Mouse (Mus musculus) ES-CJ7 (cell line): ENCODE measurements around the gene Ctrc.

Experiments
- DNase-seq: peaks from one replicate; pipeline ENCODE4 v3.0.0; 2011; ENCODE audit warnings: low read depth, low spot score

Gene Ctrc

GRCm38 (mm10) chr4:141819316-141819715 is 26.8 kb downstream of the Ctrc start:
- DNase-seq: peak; percentile 67

- DNase-seq: peak; percentile 23
These were observed 27.3 kb downstream of the Ctrc start for GRCm38 (mm10) chr4:141818861-141819260.

GRCm38 (mm10) chr4:141817706-141818105 is 28.5 kb downstream of the Ctrc start:
- DNase-seq: no peak

DNA sequence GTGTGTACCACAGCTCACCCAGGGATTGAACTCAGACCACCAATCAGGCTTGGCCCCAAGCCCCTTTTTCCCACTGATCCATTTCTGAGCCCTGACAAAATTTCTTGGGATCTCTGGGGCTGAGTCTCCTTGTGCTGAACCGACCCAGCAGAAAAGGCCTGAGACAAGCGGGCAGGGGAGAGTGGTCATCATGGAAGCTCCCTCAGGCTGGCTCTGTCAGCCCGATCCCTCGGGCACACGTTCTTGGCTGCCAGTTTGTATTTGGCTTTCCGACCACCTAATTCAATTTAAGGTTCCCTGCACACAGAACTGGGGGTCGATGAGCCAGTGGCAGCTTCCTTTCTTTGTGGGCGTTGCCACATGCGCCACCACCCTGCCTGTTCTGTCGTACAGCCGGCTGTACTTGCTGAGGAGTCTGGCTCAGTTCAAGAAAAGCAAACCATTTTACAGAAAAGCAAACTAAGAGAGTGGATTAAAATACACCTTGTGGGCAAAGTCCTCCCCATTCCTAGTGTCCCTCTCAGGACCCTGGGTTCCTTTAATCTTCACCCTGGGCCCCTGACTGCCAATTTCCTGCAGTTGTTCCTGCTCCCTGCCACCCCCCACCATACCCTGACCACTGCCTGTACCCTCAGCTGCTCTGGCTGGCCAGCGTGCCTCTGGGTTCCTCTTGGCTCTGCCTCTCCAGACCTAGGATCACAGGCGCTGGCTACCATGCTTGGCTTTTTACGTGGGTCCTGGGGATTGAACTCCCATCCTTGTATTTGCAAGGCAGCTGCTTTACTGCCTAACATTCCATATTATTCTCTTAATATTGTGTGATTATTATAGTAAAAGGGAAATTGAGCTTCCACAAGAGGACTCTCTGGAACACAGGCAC is 29.1 kb downstream of the Ctrc start:
- DNase-seq: no peak

GRCm38 (mm10) chr4:141816267-141816666 is 29.9 kb downstream of the Ctrc start:
- DNase-seq: no peak

- no peak for DNase-seq
These were observed 34.8 kb downstream of the Ctrc start for GRCm38 (mm10) chr4:141811375-141811774.

DNA sequence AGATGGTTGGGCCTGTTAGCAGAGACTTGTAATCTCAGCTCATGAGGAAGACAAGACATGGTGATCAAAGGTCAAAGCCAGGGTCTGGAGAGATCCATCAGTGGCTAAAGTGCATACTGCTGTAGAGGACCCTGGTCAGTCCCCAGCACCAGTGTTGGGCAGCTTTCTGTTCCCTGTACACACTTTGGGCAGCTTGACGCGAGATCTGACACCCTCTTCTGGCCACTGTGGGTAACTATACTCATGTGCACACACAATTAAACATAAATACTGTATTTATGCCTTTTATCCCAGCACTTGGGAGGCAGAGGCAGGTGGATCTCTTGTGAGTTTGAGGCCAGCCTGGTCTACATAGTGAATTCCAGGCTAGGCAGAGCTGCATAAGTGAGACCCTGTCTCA is 35.2 kb downstream of the Ctrc start:
- DNase-seq: no peak

- peak; percentile 79 for DNase-seq
These were observed 36.2 kb downstream of the Ctrc start for GRCm38 (mm10) chr4:141809850-141810464.

DNA sequence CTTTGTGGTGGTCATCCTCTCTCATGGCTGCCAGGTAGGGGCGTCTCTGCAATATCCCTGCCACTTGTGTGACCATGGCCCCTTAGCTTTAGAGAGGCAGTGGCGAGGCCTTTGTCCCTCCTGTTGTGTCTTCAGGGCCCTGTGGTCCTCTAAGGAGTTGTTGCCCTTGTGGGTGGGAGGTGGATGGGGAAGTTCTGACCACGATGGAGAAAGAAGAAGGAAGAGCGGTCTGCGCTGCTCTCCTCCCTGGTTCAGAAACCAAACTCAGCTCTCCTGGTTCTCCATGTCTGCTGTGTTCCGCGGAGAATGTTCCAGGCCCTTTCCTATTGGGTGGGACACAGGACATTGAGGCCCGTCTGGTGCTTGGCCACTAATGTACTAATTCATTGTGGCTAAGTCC is 40.3 kb downstream of the Ctrc start:
- DNase-seq: no peak

GRCm38 (mm10) chr4:141804105-141804504 is 42.1 kb downstream of the Ctrc start:
- no peak for DNase-seq

DNA sequence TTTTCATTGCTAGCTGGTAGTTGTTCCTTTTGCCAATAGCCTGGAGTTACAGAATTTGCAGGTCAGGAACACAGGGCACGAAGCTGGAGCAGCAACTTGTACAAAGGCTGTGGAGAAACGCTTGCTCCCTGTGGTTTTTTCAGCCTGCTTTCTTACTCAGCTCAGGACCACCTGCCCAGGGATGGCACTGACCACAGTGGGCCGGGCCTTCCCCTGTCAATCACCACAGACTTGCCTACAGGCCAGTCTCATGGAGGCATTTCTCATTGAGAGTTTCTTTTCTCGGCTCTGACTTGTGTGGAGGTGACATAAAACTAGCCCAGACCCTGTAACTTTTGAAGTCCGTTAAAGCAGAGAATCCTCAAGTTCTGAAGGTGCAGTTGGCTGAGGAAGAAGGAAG is 48.6 kb downstream of the Ctrc start:
- DNase-seq: no peak

GRCm38 (mm10) chr4:141796954-141797353 is 49.2 kb downstream of the Ctrc start:
- no peak for DNase-seq

DNA sequence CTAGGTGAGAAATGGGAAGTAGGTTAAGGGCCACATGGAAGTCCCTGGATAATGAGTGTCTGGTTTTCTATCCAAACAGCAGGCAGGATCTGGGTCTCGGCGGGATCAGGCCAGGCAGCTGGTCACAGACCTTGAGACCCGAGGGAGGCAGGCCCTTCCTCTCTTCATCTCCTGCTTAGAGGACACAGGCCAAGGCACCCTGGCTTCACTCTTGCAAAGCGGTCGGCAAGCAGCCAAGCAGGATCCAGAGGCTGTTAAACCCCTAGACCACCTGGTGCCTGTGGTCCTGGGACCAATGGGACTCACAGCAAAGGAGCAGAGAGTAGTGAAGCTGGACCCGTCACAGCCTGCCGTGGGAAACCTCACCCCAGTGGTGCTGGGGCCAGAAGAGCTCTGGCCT is 49.8 kb downstream of the Ctrc start:
- DNase-seq: no peak

- no peak for DNase-seq
These were observed 52.0 kb downstream of the Ctrc start for GRCm38 (mm10) chr4:141794152-141794535.

GRCm38 (mm10) chr4:141793282-141794151 is 52.6 kb downstream of the Ctrc start, which contains the start of gene Casp9:
Casp9 (plus strand) TSS chr4:141793612.
- DNase-seq: peak; percentile 99

DNA sequence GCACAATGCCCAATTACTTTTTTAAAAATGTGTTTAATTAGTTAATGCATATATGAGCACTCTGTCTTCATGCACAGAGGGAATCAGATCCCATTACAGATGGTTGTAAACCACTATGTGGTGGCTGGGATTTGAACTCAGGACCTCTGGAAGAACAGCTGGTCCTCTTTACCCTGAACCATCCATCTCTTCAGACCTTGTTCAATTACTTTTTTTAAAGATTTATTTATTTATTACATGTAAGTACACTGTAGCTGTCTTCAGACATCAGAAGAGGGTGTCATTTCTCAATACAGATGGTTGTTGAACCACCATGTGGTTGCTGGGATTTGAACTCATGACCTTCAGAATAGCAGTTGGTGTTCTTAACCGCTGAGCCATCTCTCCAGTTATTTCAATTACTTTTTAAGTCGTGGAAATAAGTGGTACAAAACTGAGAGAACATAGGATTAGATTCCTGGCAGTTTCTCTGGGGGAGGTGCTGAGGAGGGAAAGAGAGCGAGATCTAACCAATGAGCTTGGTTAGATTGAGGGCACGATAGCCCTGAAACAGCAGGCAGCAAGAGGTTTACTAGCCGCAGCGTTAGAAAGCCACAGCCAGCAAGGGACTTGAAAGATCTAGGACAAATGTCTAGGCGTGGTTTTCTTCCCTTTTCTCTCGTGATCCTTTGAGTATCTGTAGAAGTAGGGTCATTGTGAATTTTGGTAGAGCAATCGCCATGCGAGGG is 53.4 kb downstream of the Ctrc start:
- no peak for DNase-seq

- no peak for DNase-seq
These were observed 54.2 kb downstream of the Ctrc start for GRCm38 (mm10) chr4:141791951-141792350.

DNA sequence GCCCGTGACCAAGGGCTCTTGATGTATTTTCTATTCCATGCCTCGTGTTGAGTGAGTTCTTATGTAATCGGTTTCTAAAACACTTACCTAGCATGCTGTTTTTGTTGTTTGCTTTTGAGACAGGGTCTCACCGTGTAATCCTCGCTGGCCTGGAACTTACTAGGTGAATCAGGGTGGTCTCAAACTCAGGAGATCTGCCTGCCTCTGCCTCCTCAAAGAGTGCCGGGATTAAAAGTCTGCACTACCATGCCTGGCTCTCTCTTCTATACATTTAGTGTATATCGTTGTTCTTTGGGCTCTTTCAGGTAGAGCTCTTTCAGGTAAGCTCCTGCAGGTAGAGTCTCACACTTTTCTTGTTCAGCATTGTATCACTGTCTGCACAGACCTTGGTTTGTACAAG is 54.7 kb downstream of the Ctrc start:
- no peak for DNase-seq

GRCm38 (mm10) chr4:141790524-141790990 is 55.6 kb downstream of the Ctrc start, which contains the start of gene Dnajc16:
Dnajc16 (minus strand) TSS chr4:141790931.
- DNase-seq: peak; percentile 100

DNA sequence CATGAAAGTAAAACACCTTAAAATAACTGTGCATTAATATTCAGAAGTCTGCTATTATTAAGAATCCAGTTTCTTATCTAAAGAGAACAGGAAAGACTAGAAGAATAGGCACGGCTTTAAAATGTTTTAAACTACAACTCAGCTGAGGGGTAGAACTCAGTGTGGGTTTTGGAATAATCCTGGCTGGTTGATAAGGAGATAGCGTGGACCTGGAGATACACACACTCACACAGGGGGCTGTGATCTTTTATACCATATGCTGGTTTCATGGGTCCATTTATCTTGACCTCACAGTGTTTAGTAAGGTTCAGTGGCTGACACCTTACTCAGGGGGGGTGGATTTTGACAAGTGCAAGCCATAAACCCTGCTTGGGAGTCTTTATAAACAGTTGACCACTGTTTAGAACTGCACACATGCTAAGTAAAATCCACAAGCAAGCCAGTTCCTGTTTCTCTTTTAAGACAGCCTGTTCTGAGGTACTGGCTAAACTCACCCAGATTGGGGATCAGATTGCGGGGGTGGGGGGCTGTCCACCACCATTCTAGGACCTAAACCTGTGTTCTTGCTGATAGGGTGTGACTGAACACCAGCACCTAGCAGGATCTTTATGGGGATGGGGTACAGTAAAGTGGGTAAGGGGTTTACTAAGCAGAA is 56.5 kb downstream of the Ctrc start:
- DNase-seq: no peak

DNA sequence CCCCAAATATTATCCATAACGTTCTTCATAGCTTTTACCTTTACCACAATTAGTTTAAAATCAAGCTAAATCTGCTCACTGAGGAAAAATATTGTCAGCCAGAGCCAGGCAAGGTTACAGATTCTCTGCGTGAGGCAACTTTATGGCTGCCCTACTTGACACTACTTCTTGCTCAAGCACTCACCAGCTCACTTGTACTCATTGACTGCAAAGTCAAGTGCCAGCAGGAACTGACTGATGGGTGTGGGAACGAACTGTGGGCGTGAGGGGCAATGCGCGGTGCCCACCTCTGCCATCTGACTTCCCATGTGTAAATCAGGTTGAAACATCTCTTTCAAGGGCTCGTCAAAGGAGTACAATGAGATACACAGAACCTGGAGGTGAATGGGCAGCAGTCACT is 58.7 kb downstream of the Ctrc start:
- DNase-seq: no peak
